Mouse (Mus musculus) embryonic facial prominence, embryonic 14.5 days (tissue): ENCODE results near the gene Ripk3. TPM values are rescaled to one million over a fixed set of nuclear protein-coding genes. Genes with fewer than 3 reads are reported as not detected.

Source experiments
- ATAC-seq: fragments of 200-750 bp; cut with Nextera tagmentation; 2 replicates; pipeline ENCODE4 v1.8.0; 2017; ENCODE audit warnings: low read depth, moderate number of reproducible peaks, moderate TSS enrichment
- DNase-seq: peaks from one replicate; pipeline ENCODE4 v3.0.0-alpha.2; 2015; ENCODE audit warnings: low spot score
- H3K27ac ChIP-seq: fragments of 300-500 bp; sonication (generic); replicated peaks from 2 replicates; pipeline ENCODE4 v1.5.1; 2014; ENCODE audit warnings: low read depth, mild to moderate bottlenecking, low read length, moderate library complexity
- H3K27me3 ChIP-seq: fragments of 300-500 bp; sonication (generic); replicated peaks from 2 replicates; pipeline ENCODE4 v1.6.1; 2014; ENCODE audit warnings: low read length; ENCODE audit not compliant: control insufficient read depth, insufficient read depth
- H3K36me3 ChIP-seq: fragments of 300-500 bp; sonication (generic); 2 replicates; pipeline ENCODE4 v1.6.1; 2014; ENCODE audit warnings: low read length, mixed read lengths; ENCODE audit not compliant: control insufficient read depth, insufficient read depth
- H3K4me1 ChIP-seq: fragments of 300-500 bp; sonication (generic); 2 replicates; pipeline ENCODE4 v1.6.1; 2014; ENCODE audit warnings: antibody characterized with exemption, low read length; ENCODE audit not compliant: control insufficient read depth, insufficient read depth
- H3K4me2 ChIP-seq: fragments of 300-500 bp; sonication (generic); 2 replicates; pipeline ENCODE4 v1.6.1; 2014; ENCODE audit warnings: low read depth, mild to moderate bottlenecking, low read length, moderate library complexity, mixed read lengths
- H3K4me3 ChIP-seq: fragments of 300-500 bp; sonication (generic); 2 replicates; pipeline ENCODE4 v1.5.1; 2014; ENCODE audit warnings: low read depth, mild to moderate bottlenecking, low read length
- H3K9ac ChIP-seq: fragments of 300-500 bp; sonication (generic); 2 replicates; pipeline ENCODE4 v1.6.1; 2014; ENCODE audit warnings: low read depth, mild to moderate bottlenecking, low read length, moderate library complexity, mixed read lengths
- H3K9me3 ChIP-seq: fragments of 300-500 bp; sonication (generic); 2 replicates; pipeline ENCODE4 v1.6.1; 2016; ENCODE audit warnings: low read length; ENCODE audit not compliant: control insufficient read depth
- WGBS: fragments of 180-500 bp; shearing (Covaris S2); extraction: QIAGEN DNeasy Blood & Tissue Kit; methylation state at CpG from one replicate; pipeline ENCODE4 v1.1.7; 2014; 5-methylcytosine and 5-hydroxymethylcytosine counted together
- polyA plus RNA-seq: library from polyadenylated mRNA; unstranded; fragments of >200 nt; fragmentation: Nextera tagmentation; extraction: Ambion mirVana; gene quantifications from 2 replicates; pipeline ENCODE4 v1.2.1, GENCODE M21; 2014

Ripk3 gene
- polyA plus RNA-seq, 1 experiment from 2014 or later: 35.3 TPM

- ATAC-seq: no peak
- DNase-seq: no peak
- Histone ChIP-seq H3K27me3 (no peaks in the 10 kb centered on the region), H3K4me2 (no peak overlapping the region), H3K9ac (no peak overlapping the region), H3K36me3 (peaks cover 38% of the 10 kb centered on the region), H3K4me1 (no peaks in the 10 kb centered on the region), H3K4me3 (no peak overlapping the region), H3K27ac (no peak overlapping the region), H3K9me3 (no peaks in the 10 kb centered on the region)
- 83% methylated on average over 9 of the region's 9 CpGs for WGBS
Observed at GRCm38 (mm10) chr14:55737086-55737687, 51.5 kb downstream of the Ripk3 start.

DNA sequence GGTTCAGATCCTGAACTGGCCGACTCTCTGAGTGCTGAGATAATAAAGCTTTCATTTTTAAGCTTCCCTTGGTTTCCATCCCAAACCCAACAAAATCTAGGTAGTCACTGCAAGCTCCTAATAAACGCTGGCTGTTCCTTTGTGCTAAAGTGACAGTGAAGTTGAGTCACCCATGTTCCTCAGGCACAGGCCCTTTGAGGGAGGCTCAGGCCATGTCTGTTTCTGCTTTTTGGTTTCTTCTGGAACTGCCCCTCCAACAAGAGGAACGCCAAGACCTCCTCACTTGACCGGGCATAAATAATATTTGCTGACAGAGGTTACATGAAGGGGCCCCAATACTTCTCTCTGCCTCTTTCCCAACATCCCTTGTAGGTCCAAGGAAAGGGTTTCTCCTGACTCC, 52.9 kb downstream of the Ripk3 start:
- Histone ChIP-seq H3K4me1 (no peaks in the 10 kb centered on the region), H3K9ac (no peak overlapping the region), H3K36me3 (peaks cover 25% of the 10 kb centered on the region), H3K27me3 (no peaks in the 10 kb centered on the region), H3K4me2 (no peak overlapping the region), H3K27ac (no peak overlapping the region), H3K9me3 (no peaks in the 10 kb centered on the region), H3K4me3 (no peak overlapping the region)
- WGBS: 80% methylated on average over 4 of the region's 4 CpGs
- no peak for DNase-seq
- ATAC-seq: no peak

GRCm38 (mm10) chr14:55735334-55735733, 53.3 kb downstream of the Ripk3 start:
- Histone ChIP-seq H3K9ac (no peak overlapping the region), H3K36me3 (peaks cover 21% of the 10 kb centered on the region), H3K27ac (no peak overlapping the region), H3K4me1 (no peaks in the 10 kb centered on the region), H3K27me3 (no peaks in the 10 kb centered on the region), H3K4me2 (no peak overlapping the region), H3K9me3 (no peaks in the 10 kb centered on the region), H3K4me3 (no peak overlapping the region)
- no peak for DNase-seq
- 66% methylated on average over 3 of the region's 3 CpGs for WGBS
- no peak for ATAC-seq

Other genes with a start within 250 kb of the Ripk3 start
- 28.1 and 32.7 TPM in 2 replicates for gene Pck2, start 248.6 kb downstream of the Ripk3 start, polyA plus RNA-seq
- gene Dcaf11, start 228.9 kb downstream of the Ripk3 start, polyA plus RNA-seq: 55.1 and 57.7 TPM in 2 replicates
- 1.1 and 1.2 TPM in 2 replicates for gene A730061H03Rik, start 228.5 kb downstream of the Ripk3 start, polyA plus RNA-seq
- 36.5 and 46.9 TPM in 2 replicates for gene Fitm1, start 213.2 kb downstream of the Ripk3 start, polyA plus RNA-seq
- gene Psme1, start 210.7 kb downstream of the Ripk3 start, polyA plus RNA-seq: 119 and 123 TPM in 2 replicates
- gene Emc9, start 203.6 kb downstream of the Ripk3 start, polyA plus RNA-seq: 9.9 and 12.6 TPM in 2 replicates
- 249 TPM in 2 replicates for gene Psme2, start 197.8 kb downstream of the Ripk3 start, polyA plus RNA-seq
- gene Rnf31, start 197.2 kb downstream of the Ripk3 start, polyA plus RNA-seq: 11.7 and 13.7 TPM in 2 replicates
- gene Irf9, start 185.3 kb downstream of the Ripk3 start, polyA plus RNA-seq: 10.8 and 12.1 TPM in 2 replicates
- 2.0 and 2.3 TPM in 2 replicates for gene Rec8, start 170.8 kb downstream of the Ripk3 start, polyA plus RNA-seq
- gene Ipo4, start 152.9 kb downstream of the Ripk3 start, polyA plus RNA-seq: 127 and 134 TPM in 2 replicates
- gene Gm49378, start 151.0 kb downstream of the Ripk3 start, polyA plus RNA-seq: 0.79 and 2.8 TPM in 2 replicates
- gene Tm9sf1, start 145.1 kb downstream of the Ripk3 start, polyA plus RNA-seq: 106 and 108 TPM in 2 replicates
- gene Tssk4, start 138.7 kb downstream of the Ripk3 start, polyA plus RNA-seq: 0.97 and 1.0 TPM in 2 replicates
- gene Mdp1, start 128.4 kb downstream of the Ripk3 start, polyA plus RNA-seq: 42.6 and 48.3 TPM in 2 replicates
- gene Gmpr2, start 116.9 kb downstream of the Ripk3 start, polyA plus RNA-seq: 49.6 and 54.8 TPM in 2 replicates
- 524 and 534 TPM in 2 replicates for gene Nedd8, start 116.7 kb downstream of the Ripk3 start, polyA plus RNA-seq
- gene Tinf2, start 107.0 kb downstream of the Ripk3 start, polyA plus RNA-seq: 32.2 and 36.2 TPM in 2 replicates
- gene Tgm1, start 74.9 kb downstream of the Ripk3 start, polyA plus RNA-seq: 7.1 and 8.0 TPM in 2 replicates
- gene Rabggta, start 66.6 kb downstream of the Ripk3 start, polyA plus RNA-seq: 20.7 and 20.9 TPM in 2 replicates
- 76.5 and 83.8 TPM in 2 replicates for gene Dhrs1, start 43.2 kb downstream of the Ripk3 start, polyA plus RNA-seq
- gene Nop9, start 43.2 kb downstream of the Ripk3 start, polyA plus RNA-seq: 32.6 and 36.9 TPM in 2 replicates
- gene Cideb, start 30.4 kb downstream of the Ripk3 start, polyA plus RNA-seq: 0.33 and 0.59 TPM in 2 replicates
- 0.47 and 0.51 TPM in 2 replicates for gene Ltb4r2, start 27.4 kb downstream of the Ripk3 start, polyA plus RNA-seq
- 0.24 and 0.56 TPM in 2 replicates for gene Ltb4r1, start 22.9 kb downstream of the Ripk3 start, polyA plus RNA-seq
- gene Adcy4, start 4.8 kb downstream of the Ripk3 start, polyA plus RNA-seq: 13.4 and 16.2 TPM in 2 replicates
- 56.5 and 74.7 TPM in 2 replicates for gene Nfatc4, start 34.3 kb upstream of the Ripk3 start, polyA plus RNA-seq
- 15.6 and 19.5 TPM in 2 replicates for gene Nynrin, start 65.1 kb upstream of the Ripk3 start, polyA plus RNA-seq
- 0.25 and 0.50 TPM in 2 replicates for gene Cbln3, start 95.5 kb upstream of the Ripk3 start, polyA plus RNA-seq
- 9.1 and 9.7 TPM in 2 replicates for gene Khnyn, start 96.1 kb upstream of the Ripk3 start, polyA plus RNA-seq
- gene Sdr39u1, start 111.4 kb upstream of the Ripk3 start, polyA plus RNA-seq: 56.9 and 71.5 TPM in 2 replicates
- 129 and 233 TPM in 2 replicates for gene Cma1, start 155.8 kb upstream of the Ripk3 start, polyA plus RNA-seq
- 0.21 TPM in 1 of 2 replicates, not detected in the other for gene Cma2, start 162.1 kb upstream of the Ripk3 start, polyA plus RNA-seq
- gene Mcpt1, start 229.1 kb upstream of the Ripk3 start, polyA plus RNA-seq: 0.34 and 0.39 TPM in 2 replicates
- not detected in 2 replicates for gene Mcpt9, start 241.6 kb upstream of the Ripk3 start, polyA plus RNA-seq